Mouse (Mus musculus): ENCODE results near the gene Prss16. TPM values are rescaled to one million over a fixed set of nuclear protein-coding genes. Genes with fewer than 3 reads are reported as not detected.

Prss16 gene
- polyA plus RNA-seq, 1 experiment from 2014 or later, result 0.20 TPM

- Histone ChIP-seq H3K36me3 (no peaks in the 10 kb centered on the region), H3K9me3 (replicated peaks) (no peaks in the 10 kb centered on the region), H3K27ac (no peak overlapping the region), H3K4me3 (peak overlapping the region; percentile 37; the same call in 1 of the 2 replicates), H3K27me3 (ENCODE audit: low read depth, poor library complexity, severe bottlenecking) (peaks cover 85% of the 10 kb centered on the region), H3K4me1 (peaks cover 7% of the 10 kb centered on the region)
- DNase-seq (ENCODE audit: low spot score), result no peak
- WGBS, result 16% methylated on average over 13 of the region's 13 CpGs
Measured at GRCm38 (mm10) chr13:22013716-22014115, 4.2 kb upstream of the Prss16 start.

DNA sequence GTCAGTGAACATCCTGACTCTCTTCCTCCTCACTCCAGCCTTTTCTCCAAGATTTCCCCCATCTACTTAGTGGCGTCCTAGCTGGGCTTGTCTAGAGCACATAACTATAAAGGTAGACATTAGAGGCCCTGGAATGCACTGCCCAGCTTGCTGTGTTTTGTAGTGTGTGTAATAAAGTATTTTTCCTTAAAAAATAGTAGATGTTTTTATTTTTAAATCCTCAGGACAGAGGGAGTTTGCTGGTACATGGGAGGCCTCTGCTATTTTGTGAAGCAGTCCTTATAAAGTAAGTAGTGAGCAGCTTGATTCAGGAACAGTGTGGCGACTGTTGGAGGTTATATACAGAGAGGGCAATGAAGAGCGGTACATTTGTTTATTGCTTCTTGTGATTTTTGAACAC, 835 bp downstream of the Prss16 start:
- Histone ChIP-seq H3K27me3 (ENCODE audit: low read depth, poor library complexity, severe bottlenecking) (peaks cover 100% of the 10 kb centered on the region), H3K9me3 (replicated peaks) (no peaks in the 10 kb centered on the region), H3K4me3 (no peak overlapping the region), H3K27ac (no peak overlapping the region), H3K36me3 (no peaks in the 10 kb centered on the region), H3K4me1 (peaks cover 20% of the 10 kb centered on the region)
- 76% methylated on average over 3 of the region's 3 CpGs for WGBS
- DNase-seq (ENCODE audit: low spot score), result no peak

- Histone ChIP-seq H3K9me3 (replicated peaks) (no peaks in the 10 kb centered on the region), H3K27me3 (ENCODE audit: low read depth, poor library complexity, severe bottlenecking) (peaks cover 100% of the 10 kb centered on the region), H3K4me3 (no peak overlapping the region), H3K36me3 (no peaks in the 10 kb centered on the region), H3K4me1 (peaks cover 20% of the 10 kb centered on the region), H3K27ac (no peak overlapping the region)
- 53% methylated on average over 7 of the region's 7 CpGs for WGBS
- DNase-seq (ENCODE audit: low spot score), result no peak
Measured at GRCm38 (mm10) chr13:22007872-22008271, 1.7 kb downstream of the Prss16 start.

DNA sequence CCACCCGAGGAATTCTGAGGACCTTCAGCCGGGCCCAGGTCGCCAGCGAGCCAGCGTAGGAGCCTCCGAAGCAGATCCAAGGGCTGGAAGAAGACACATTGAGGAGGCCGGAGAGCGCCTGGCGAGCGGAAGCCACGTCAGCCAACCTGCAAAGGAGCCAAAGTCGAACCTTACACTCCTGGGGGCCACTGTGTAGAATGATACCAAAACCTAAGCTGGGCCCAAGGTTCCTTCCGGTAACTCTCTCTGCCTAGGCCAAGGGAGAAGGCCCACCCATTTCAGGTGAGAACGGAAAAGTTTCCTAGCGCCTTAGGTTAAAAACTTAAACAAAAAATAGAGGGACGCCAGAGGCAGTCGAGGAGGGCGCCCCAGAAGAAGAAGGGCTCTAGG, 2.4 kb downstream of the Prss16 start:
- Histone ChIP-seq H3K36me3 (no peaks in the 10 kb centered on the region), H3K4me3 (peak overlapping the region; percentile 65), H3K9me3 (replicated peaks) (no peaks in the 10 kb centered on the region), H3K4me1 (peaks cover 20% of the 10 kb centered on the region), H3K27ac (no peak overlapping the region), H3K27me3 (ENCODE audit: low read depth, poor library complexity, severe bottlenecking) (peaks cover 100% of the 10 kb centered on the region)
- 2% methylated on average over 18 of the region's 18 CpGs for WGBS
- DNase-seq (ENCODE audit: low spot score), result no peak

- under 1% methylated on average over 38 of the region's 38 CpGs for WGBS
- Histone ChIP-seq H3K27ac (no peak overlapping the region), H3K4me3 (peak overlapping the region; percentile 65), H3K4me1 (peaks cover 25% of the 10 kb centered on the region), H3K36me3 (no peaks in the 10 kb centered on the region), H3K27me3 (ENCODE audit: low read depth, poor library complexity, severe bottlenecking) (peaks cover 100% of the 10 kb centered on the region), H3K9me3 (replicated peaks) (no peaks in the 10 kb centered on the region)
- DNase-seq (ENCODE audit: low spot score), result peak; percentile 83
Measured at GRCm38 (mm10) chr13:22006334-22007120, 3.0 kb downstream of the Prss16 start.

DNA sequence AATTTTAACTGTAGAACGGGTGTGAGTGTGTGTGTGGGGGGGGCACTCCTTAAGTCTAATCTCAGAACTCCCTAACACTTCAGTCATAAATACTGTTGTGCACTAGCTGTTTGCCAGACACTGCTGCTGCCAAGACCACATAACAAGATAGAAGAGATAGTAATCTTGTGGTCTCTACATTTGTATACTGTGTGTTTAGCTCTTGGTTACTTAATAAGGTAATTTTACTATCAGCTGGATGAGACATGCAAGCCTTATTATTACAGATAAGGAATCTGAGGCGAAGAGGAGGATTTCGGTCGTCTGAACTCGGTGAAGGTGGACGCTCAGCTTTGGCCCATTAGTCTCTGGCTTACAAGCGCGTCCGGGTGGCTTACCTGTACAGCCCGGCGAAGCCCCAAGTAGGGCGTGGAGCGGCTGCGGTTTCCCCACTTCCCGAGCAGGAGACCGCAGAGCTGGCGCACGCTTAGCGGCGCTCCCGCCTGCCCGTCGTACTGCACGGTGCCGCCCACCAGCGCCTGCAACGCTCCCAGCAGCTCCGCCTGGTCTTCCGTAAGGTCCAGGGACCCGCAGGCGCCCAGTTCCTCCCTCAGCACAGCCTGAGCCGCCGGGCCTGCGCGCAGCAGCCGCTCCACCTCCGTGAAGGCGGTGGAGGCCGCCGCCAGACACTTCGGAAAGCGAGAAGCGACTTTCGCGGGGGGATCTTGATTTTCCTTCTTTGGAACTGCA, 3.8 kb downstream of the Prss16 start:
- WGBS, result under 1% methylated on average over 45 of the region's 45 CpGs
- Histone ChIP-seq H3K4me1 (peaks cover 25% of the 10 kb centered on the region), H3K36me3 (no peaks in the 10 kb centered on the region), H3K9me3 (replicated peaks) (no peaks in the 10 kb centered on the region), H3K27me3 (ENCODE audit: low read depth, poor library complexity, severe bottlenecking) (peaks cover 100% of the 10 kb centered on the region), H3K4me3 (peak overlapping the region; percentile 65), H3K27ac (peak overlapping the region; percentile 40; the same call in 1 of the 2 replicates)
- peak; percentile 73 for DNase-seq (ENCODE audit: low spot score)

DNA sequence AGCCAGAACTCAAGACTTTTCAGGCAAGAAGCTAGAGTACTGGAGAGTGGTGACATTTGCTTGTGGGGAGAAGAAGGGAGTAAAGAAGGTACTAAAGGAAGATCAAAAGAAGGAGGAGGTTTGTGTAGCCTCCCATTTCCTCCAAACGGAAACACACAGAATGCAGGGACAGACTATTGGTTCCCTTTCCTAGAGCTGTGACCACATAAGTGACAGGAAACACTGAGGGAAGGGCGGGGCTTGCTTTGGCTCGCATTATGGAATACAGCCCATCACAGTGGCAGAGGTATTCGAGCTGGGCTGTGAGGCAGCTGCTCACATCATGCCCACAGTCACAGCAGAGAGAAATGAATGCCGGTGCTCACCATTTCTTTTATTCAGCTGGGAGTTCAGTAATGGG, 7.7 kb downstream of the Prss16 start:
- no peak for DNase-seq (ENCODE audit: low spot score)
- H3K27ac ChIP-seq, result no peak overlapping the region
- H3K27me3 ChIP-seq (ENCODE audit: low read depth, poor library complexity, severe bottlenecking), result peaks cover 100% of the 10 kb centered on the region
- H3K36me3 ChIP-seq, result no peaks in the 10 kb centered on the region
- no peaks in the 10 kb centered on the region for H3K9me3 ChIP-seq (replicated peaks)
- WGBS, result 17% methylated on average over 5 of the region's 5 CpGs
- H3K4me1 ChIP-seq, result peaks cover 29% of the 10 kb centered on the region
- no peak overlapping the region for H3K4me3 ChIP-seq

DNA sequence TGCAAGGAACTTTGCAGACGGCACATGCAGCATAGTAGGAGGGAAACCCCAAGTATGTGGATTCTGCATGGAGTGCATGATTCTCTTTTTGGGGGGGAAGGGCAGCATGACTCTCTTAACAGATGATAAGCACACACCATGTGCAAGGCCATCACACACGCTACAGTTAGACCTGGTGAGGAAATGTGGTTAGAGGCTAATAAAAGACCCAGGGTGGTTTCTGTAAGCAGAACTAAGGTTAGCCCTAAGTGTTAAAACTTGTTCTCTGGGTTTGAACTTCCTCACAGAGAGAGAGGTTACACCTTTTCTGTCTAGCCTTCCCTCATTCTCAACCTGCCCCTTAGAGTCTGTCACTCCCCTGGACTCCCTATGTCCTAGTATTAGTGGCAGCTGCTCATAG, 8.2 kb downstream of the Prss16 start:
- Histone ChIP-seq H3K4me1 (peaks cover 27% of the 10 kb centered on the region), H3K27ac (no peak overlapping the region), H3K27me3 (ENCODE audit: low read depth, poor library complexity, severe bottlenecking) (peaks cover 100% of the 10 kb centered on the region), H3K4me3 (no peak overlapping the region), H3K9me3 (replicated peaks) (no peaks in the 10 kb centered on the region), H3K36me3 (no peaks in the 10 kb centered on the region)
- no peak for DNase-seq (ENCODE audit: low spot score)
- WGBS, result 54% methylated on average over 2 of the region's 2 CpGs

DNA sequence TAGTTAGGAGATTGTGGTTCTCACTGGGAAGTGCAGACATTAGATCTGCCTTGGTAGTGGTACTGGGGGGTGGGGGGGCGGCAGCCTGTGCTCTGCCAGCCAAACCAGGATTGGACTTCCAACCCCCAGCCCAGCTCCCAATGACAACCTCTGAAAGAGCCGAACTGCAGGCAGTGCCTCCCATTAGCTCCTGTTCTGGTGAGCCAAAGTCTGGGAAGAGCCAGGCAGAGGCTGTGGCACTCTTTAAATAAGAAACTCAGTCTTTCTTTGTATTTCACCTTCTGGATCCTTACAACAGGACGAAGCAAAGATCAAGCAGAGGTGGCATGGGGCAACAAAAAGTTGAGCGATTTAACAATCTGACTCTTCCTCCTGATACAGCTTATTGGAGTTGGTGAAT, 10.4 kb downstream of the Prss16 start:
- 40% methylated on average over 4 of the region's 4 CpGs for WGBS
- DNase-seq (ENCODE audit: low spot score), result no peak

DNA sequence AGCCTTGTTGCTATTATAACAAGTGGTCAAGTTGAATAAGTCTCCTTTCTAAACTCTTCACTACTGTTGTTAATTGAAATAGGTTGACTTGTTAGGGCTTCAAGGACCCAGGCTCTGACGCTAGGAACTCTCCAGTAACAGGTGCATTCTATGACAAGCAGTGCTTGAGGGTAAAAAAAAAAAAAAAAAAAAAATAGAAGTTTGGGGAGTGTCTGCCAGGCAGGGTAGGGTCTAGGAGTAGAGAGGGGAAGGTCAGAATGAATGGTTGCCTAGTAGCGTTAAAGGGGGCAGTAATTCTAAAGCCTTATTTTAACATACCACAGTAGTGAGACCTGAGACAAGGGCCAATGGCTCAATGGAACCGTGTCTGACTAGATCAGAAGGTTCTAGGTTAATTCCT, 11.1 kb downstream of the Prss16 start:
- 23% methylated on average over 3 of the region's 3 CpGs for WGBS
- DNase-seq (ENCODE audit: low spot score), result no peak
- Histone ChIP-seq H3K27ac (no peak overlapping the region), H3K27me3 (ENCODE audit: low read depth, poor library complexity, severe bottlenecking) (peaks cover 85% of the 10 kb centered on the region), H3K4me1 (peaks cover 29% of the 10 kb centered on the region), H3K9me3 (replicated peaks) (no peaks in the 10 kb centered on the region), H3K4me3 (no peak overlapping the region), H3K36me3 (no peaks in the 10 kb centered on the region)

More for the DNA sequence above, 10.4 kb downstream of the Prss16 start:
- peaks cover 29% of the 10 kb centered on the region for H3K4me1 ChIP-seq
- no peaks in the 10 kb centered on the region for H3K36me3 ChIP-seq
- peaks cover 92% of the 10 kb centered on the region for H3K27me3 ChIP-seq (ENCODE audit: low read depth, poor library complexity, severe bottlenecking)
- no peak overlapping the region for H3K27ac ChIP-seq
- H3K4me3 ChIP-seq, result no peak overlapping the region
- no peaks in the 10 kb centered on the region for H3K9me3 ChIP-seq (replicated peaks)

- H3K9me3 ChIP-seq (replicated peaks), result no peaks in the 10 kb centered on the region
- WGBS, result 16% methylated on average over 4 of the region's 4 CpGs
- peaks cover 29% of the 10 kb centered on the region for H3K4me1 ChIP-seq
- peaks cover 82% of the 10 kb centered on the region for H3K27me3 ChIP-seq (ENCODE audit: low read depth, poor library complexity, severe bottlenecking)
- H3K27ac ChIP-seq, result no peak overlapping the region
- DNase-seq (ENCODE audit: low spot score), result no peak
- no peaks in the 10 kb centered on the region for H3K36me3 ChIP-seq
- peak overlapping the region; percentile 52 for H3K4me3 ChIP-seq
Measured at GRCm38 (mm10) chr13:21997821-21998220, 11.7 kb downstream of the Prss16 start.

DNA sequence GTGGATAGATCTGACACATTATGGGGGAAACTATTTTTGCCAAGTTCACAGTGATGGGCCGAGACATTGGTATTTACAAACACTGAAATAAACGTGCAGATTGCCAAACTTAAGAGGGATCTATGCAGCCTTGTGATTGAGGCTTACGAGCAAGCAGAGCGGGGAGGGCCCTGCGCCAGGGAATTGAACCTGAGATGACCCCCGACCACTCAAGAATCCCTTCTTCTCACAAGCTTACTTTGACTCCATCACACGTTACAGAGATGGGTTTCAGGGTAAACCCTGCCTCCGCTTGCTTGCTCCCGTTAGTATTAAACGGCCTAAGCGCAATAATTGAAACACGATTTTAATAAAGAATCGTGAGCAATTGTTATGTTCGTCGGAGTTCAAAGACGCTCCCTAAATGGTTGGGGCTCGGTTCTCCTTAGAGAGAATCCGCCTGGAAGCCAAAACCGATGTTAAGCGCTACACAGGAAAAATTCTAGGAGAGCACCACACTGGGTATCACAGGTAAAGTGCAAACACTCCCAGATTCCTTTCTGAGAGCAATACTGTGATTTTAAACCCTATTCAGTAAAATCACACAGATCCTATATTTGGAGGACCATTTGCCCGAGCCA, 12.2 kb downstream of the Prss16 start:
- Histone ChIP-seq H3K4me3 (peak overlapping the region; percentile 52), H3K9me3 (replicated peaks) (no peaks in the 10 kb centered on the region), H3K27ac (no peak overlapping the region), H3K27me3 (ENCODE audit: low read depth, poor library complexity, severe bottlenecking) (peaks cover 78% of the 10 kb centered on the region), H3K36me3 (no peaks in the 10 kb centered on the region), H3K4me1 (peaks cover 29% of the 10 kb centered on the region)
- no peak for DNase-seq (ENCODE audit: low spot score)
- under 1% methylated on average over 21 of the region's 21 CpGs for WGBS

GRCm38 (mm10) chr13:21996840-21997185, 12.7 kb downstream of the Prss16 start:
- Histone ChIP-seq H3K4me3 (peak overlapping the region; percentile 52), H3K4me1 (peaks cover 27% of the 10 kb centered on the region), H3K27me3 (ENCODE audit: low read depth, poor library complexity, severe bottlenecking) (peaks cover 73% of the 10 kb centered on the region), H3K36me3 (no peaks in the 10 kb centered on the region), H3K27ac (no peak overlapping the region), H3K9me3 (replicated peaks) (no peaks in the 10 kb centered on the region)
- under 1% methylated on average over 13 of the region's 13 CpGs for WGBS
- DNase-seq (ENCODE audit: low spot score), result no peak

Measured in limb, embryonic 10.5 days (tissue).